Mouse (Mus musculus): Measurements from ENCODE around the gene Pdss2. TPM values are rescaled to one million over a fixed set of nuclear protein-coding genes. Genes with fewer than 3 reads are reported as not detected.
"Not testable (repeated sequence)": the region's sequence is repeated elsewhere in the genome, so short reads cannot be mapped to it uniquely, and the experiment has no call there.

Pdss2 gene
- polyA plus RNA-seq, 1 experiment from 2014 or later = 6.7 TPM

- no peak overlapping the region for H3K9ac ChIP-seq
- H3K4me1 ChIP-seq (replicated peaks) = peaks cover 22% of the 10 kb centered on the region
- no peak overlapping the region for H3K27ac ChIP-seq (replicated peaks)
- H3K9me3 ChIP-seq (replicated peaks) = no peaks in the 10 kb centered on the region
- H3K4me3 ChIP-seq (replicated peaks) = no peak overlapping the region
- WGBS (ENCODE audit: insufficient replicate concordance) = 27% methylated on average over 3 of the region's 3 CpGs
- no peaks in the 10 kb centered on the region for H3K36me3 ChIP-seq (replicated peaks)
- no peak overlapping the region for H3K4me2 ChIP-seq
- no peak for ATAC-seq (ENCODE audit: insufficient read depth)
- H3K27me3 ChIP-seq = no peaks in the 10 kb centered on the region
These were observed 23.0 kb downstream of the Pdss2 start for GRCm38 (mm10) chr10:43244262-43244806.

GRCm38 (mm10) chr10:43245461-43246200, 24.3 kb downstream of the Pdss2 start:
- no peak overlapping the region for H3K4me3 ChIP-seq (replicated peaks)
- H3K9me3 ChIP-seq (replicated peaks) = no peaks in the 10 kb centered on the region
- H3K4me2 ChIP-seq = peak overlapping the region; percentile 32
- peak; percentile 34; the same call in 1 of the 2 replicates for ATAC-seq (ENCODE audit: insufficient read depth)
- peaks cover 22% of the 10 kb centered on the region for H3K4me1 ChIP-seq (replicated peaks)
- 34% methylated on average over 17 of the region's 17 CpGs for WGBS (ENCODE audit: insufficient replicate concordance)
- no peaks in the 10 kb centered on the region for H3K27me3 ChIP-seq
- no peaks in the 10 kb centered on the region for H3K36me3 ChIP-seq (replicated peaks)
- H3K27ac ChIP-seq (replicated peaks) = no peak overlapping the region
- H3K9ac ChIP-seq = no peak overlapping the region

GRCm38 (mm10) chr10:43247994-43248393, 26.7 kb downstream of the Pdss2 start:
- no peak overlapping the region for H3K27ac ChIP-seq (replicated peaks)
- 72% methylated on average over 5 of the region's 5 CpGs for WGBS (ENCODE audit: insufficient replicate concordance)
- no peaks in the 10 kb centered on the region for H3K36me3 ChIP-seq (replicated peaks)
- no peak overlapping the region for H3K9ac ChIP-seq
- no peak overlapping the region for H3K4me3 ChIP-seq (replicated peaks)
- no peak overlapping the region for H3K4me2 ChIP-seq
- peaks cover 22% of the 10 kb centered on the region for H3K4me1 ChIP-seq (replicated peaks)
- no peaks in the 10 kb centered on the region for H3K9me3 ChIP-seq (replicated peaks)
- no peaks in the 10 kb centered on the region for H3K27me3 ChIP-seq
- no peak for ATAC-seq (ENCODE audit: insufficient read depth)

GRCm38 (mm10) chr10:43252324-43252723, 31.0 kb downstream of the Pdss2 start:
- WGBS (ENCODE audit: insufficient replicate concordance) = 48% methylated on average over 4 of the region's 4 CpGs
- Histone ChIP-seq H3K4me2 (no peak overlapping the region), H3K27me3 (no peaks in the 10 kb centered on the region), H3K27ac (replicated peaks) (no peak overlapping the region), H3K9me3 (replicated peaks) (no peaks in the 10 kb centered on the region), H3K9ac (no peak overlapping the region), H3K4me3 (replicated peaks) (no peak overlapping the region), H3K4me1 (replicated peaks) (no peaks in the 10 kb centered on the region), H3K36me3 (replicated peaks) (no peaks in the 10 kb centered on the region)
- no peak for ATAC-seq (ENCODE audit: insufficient read depth)

- not testable (repeated sequence) for H3K27ac ChIP-seq (replicated peaks); H3K4me1 ChIP-seq (replicated peaks); H3K9ac ChIP-seq; H3K27me3 ChIP-seq; H3K9me3 ChIP-seq (replicated peaks); H3K4me2 ChIP-seq; H3K36me3 ChIP-seq (replicated peaks); H3K4me3 ChIP-seq (replicated peaks); ATAC-seq (ENCODE audit: insufficient read depth)
- WGBS (ENCODE audit: insufficient replicate concordance) = no CpG with 5 or more reads among the region's 1 CpGs
These were observed 35.7 kb downstream of the Pdss2 start for GRCm38 (mm10) chr10:43256965-43257364.

GRCm38 (mm10) chr10:43257500-43257899, 36.2 kb downstream of the Pdss2 start:
- H3K9ac ChIP-seq; ATAC-seq (ENCODE audit: insufficient read depth); H3K4me3 ChIP-seq (replicated peaks); H3K36me3 ChIP-seq (replicated peaks); H3K9me3 ChIP-seq (replicated peaks); H3K4me1 ChIP-seq (replicated peaks); H3K27me3 ChIP-seq; H3K27ac ChIP-seq (replicated peaks); H3K4me2 ChIP-seq: not testable (repeated sequence)
- 25% methylated on average over 8 of the region's 8 CpGs for WGBS (ENCODE audit: insufficient replicate concordance)

GRCm38 (mm10) chr10:43271318-43271717, 50.0 kb downstream of the Pdss2 start:
- Histone ChIP-seq H3K9me3 (replicated peaks) (no peaks in the 10 kb centered on the region), H3K4me3 (replicated peaks) (no peak overlapping the region), H3K4me1 (replicated peaks) (no peaks in the 10 kb centered on the region), H3K4me2 (no peak overlapping the region), H3K27ac (replicated peaks) (no peak overlapping the region), H3K9ac (no peak overlapping the region), H3K36me3 (replicated peaks) (no peaks in the 10 kb centered on the region), H3K27me3 (no peaks in the 10 kb centered on the region)
- whole genome bisulfite sequencing (ENCODE audit: insufficient replicate concordance) = 55% methylated on average over 2 of the region's 2 CpGs
- no peak for ATAC-seq (ENCODE audit: insufficient read depth)

- no peaks in the 10 kb centered on the region for H3K36me3 ChIP-seq (replicated peaks)
- H3K9ac ChIP-seq = no peak overlapping the region
- ATAC-seq (ENCODE audit: insufficient read depth) = no peak
- H3K4me2 ChIP-seq = no peak overlapping the region
- H3K4me1 ChIP-seq (replicated peaks) = peaks cover 2% of the 10 kb centered on the region; the same call in 1 of the 2 replicates
- WGBS (ENCODE audit: insufficient replicate concordance) = 69% methylated on average over 4 of the region's 4 CpGs
- H3K27ac ChIP-seq (replicated peaks) = no peak overlapping the region
- H3K9me3 ChIP-seq (replicated peaks) = no peaks in the 10 kb centered on the region
- no peaks in the 10 kb centered on the region for H3K27me3 ChIP-seq
- H3K4me3 ChIP-seq (replicated peaks) = no peak overlapping the region
These were observed 51.1 kb downstream of the Pdss2 start for GRCm38 (mm10) chr10:43272381-43272780.

- no peak for ATAC-seq (ENCODE audit: insufficient read depth)
- Histone ChIP-seq H3K4me2 (no peak overlapping the region), H3K9me3 (replicated peaks) (no peaks in the 10 kb centered on the region), H3K36me3 (replicated peaks) (no peaks in the 10 kb centered on the region), H3K27ac (replicated peaks) (no peak overlapping the region), H3K9ac (no peak overlapping the region), H3K27me3 (no peaks in the 10 kb centered on the region), H3K4me3 (replicated peaks) (no peak overlapping the region), H3K4me1 (replicated peaks) (peaks cover 7% of the 10 kb centered on the region; the same call in 1 of the 2 replicates)
- WGBS (ENCODE audit: insufficient replicate concordance) = 77% methylated on average over 3 of the region's 3 CpGs
These were observed 51.8 kb downstream of the Pdss2 start for GRCm38 (mm10) chr10:43273057-43273456.

GRCm38 (mm10) chr10:43275446-43275845, 54.2 kb downstream of the Pdss2 start:
- WGBS (ENCODE audit: insufficient replicate concordance) = 70% methylated on average over 5 of the region's 5 CpGs
- Histone ChIP-seq H3K4me3 (replicated peaks) (no peak overlapping the region), H3K4me1 (replicated peaks) (peaks cover 7% of the 10 kb centered on the region; the same call in 1 of the 2 replicates), H3K36me3 (replicated peaks) (no peaks in the 10 kb centered on the region), H3K27me3 (no peaks in the 10 kb centered on the region), H3K9me3 (replicated peaks) (no peaks in the 10 kb centered on the region), H3K9ac (no peak overlapping the region), H3K4me2 (no peak overlapping the region), H3K27ac (replicated peaks) (no peak overlapping the region)
- ATAC-seq (ENCODE audit: insufficient read depth) = no peak

- Histone ChIP-seq H3K27me3 (no peaks in the 10 kb centered on the region), H3K4me2 (no peak overlapping the region), H3K36me3 (replicated peaks) (no peaks in the 10 kb centered on the region), H3K9ac (no peak overlapping the region), H3K9me3 (replicated peaks) (no peaks in the 10 kb centered on the region), H3K27ac (replicated peaks) (no peak overlapping the region), H3K4me3 (replicated peaks) (no peak overlapping the region), H3K4me1 (replicated peaks) (peaks cover 7% of the 10 kb centered on the region; the same call in 1 of the 2 replicates)
- 62% methylated on average over 1 of the region's 1 CpGs for WGBS (ENCODE audit: insufficient replicate concordance)
- no peak for ATAC-seq (ENCODE audit: insufficient read depth)
These were observed 54.9 kb downstream of the Pdss2 start for GRCm38 (mm10) chr10:43276116-43276659.

Data from liver, embryonic 15.5 days (tissue).